Mouse (Mus musculus): ENCODE measurements around the gene Nusap1. TPM values are rescaled to one million over a fixed set of nuclear protein-coding genes. Genes with fewer than 3 reads are reported as not detected.
A peak's percentile ranks its signal among the peaks of the same experiment; 100 is the strongest.

Gene Nusap1
- total and polyA plus RNA-seq, 2 experiments from 2014 or later, result 7.1 to 13.3 TPM

DNA sequence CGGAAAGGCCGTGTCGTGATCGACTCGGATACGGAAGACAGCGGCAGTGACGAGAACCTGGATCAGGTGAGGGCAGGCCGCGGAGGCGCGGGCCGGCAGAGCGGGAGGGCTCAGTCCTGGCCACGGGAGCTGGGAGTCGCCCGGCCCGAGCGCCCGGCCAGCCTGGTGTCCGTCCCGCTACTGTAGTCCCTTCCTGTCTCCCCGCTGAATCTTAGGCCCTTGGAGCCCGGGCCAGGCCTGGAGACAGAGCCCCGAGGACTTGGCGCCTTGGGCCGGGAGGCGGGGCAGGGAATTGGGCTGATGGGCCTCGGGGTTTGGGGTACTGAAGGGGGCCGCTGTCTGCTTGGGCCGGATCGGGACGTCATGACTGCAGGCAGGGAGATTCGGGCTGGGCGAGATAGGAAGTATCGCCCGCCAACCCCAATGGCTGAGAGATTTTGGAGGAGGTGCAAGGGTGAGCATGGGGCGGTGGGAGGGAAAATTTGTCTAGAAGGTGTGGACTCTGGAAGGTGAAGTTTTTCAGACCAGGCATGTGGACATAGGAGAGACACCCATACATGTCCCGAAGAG lies 57.2 kb downstream of the Nusap1 start:
- H3K4me3 ChIP-seq (ENCODE audit: low read length), result peak overlapping the region; percentile 93
- DNase-seq (ENCODE audit: low spot score) (no peak), ATAC-seq (peak; percentile 88)
- H3K27ac ChIP-seq, result peak overlapping the region; percentile 79
- no peak for TF ChIP-seq CTCF (IDR thresholded peaks at IDR 0.05; ENCODE audit: low read depth)
- under 1% methylated on average over 36 of the region's 39 CpGs for WGBS
- H3K9ac ChIP-seq (replicated peaks; ENCODE audit: low read length), result peak overlapping the region; percentile 89
- H3K4me2 ChIP-seq (ENCODE audit: low read depth, low read length), result peak overlapping the region; percentile 82
- no peaks in the 10 kb centered on the region for H3K36me3 ChIP-seq (ENCODE audit: insufficient read depth, low read length)
- no peaks in the 10 kb centered on the region for H3K9me3 ChIP-seq (ENCODE audit: low read length)
- H3K27me3 ChIP-seq (ENCODE audit: insufficient read depth, low read length), result no peaks in the 10 kb centered on the region
- peaks cover 6% of the 10 kb centered on the region for H3K4me1 ChIP-seq (ENCODE audit: insufficient read depth, low read length)

DNA sequence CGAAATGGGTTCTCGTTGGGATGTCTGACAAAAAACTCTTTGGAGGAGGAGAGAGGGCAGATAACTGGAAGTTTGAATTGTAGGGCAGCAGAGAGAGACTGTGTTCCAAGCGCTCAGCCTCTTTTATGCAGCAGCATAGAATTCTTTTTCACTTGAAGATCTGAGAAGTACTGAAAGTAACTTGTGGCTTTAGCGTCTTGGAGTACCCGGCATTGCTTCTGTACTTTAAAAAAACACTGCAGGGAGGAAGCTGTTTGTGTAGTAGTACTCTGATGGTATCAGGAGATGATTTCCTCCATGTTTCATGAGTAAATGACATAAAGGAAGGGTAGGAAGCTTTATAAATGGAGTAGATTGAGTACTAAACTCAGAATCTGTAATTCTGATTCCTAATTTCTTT lies 57.7 kb downstream of the Nusap1 start:
- peaks cover 6% of the 10 kb centered on the region for H3K4me1 ChIP-seq (ENCODE audit: insufficient read depth, low read length)
- TF ChIP-seq CTCF (IDR thresholded peaks at IDR 0.05; ENCODE audit: low read depth), result no peak
- no peaks in the 10 kb centered on the region for H3K36me3 ChIP-seq (ENCODE audit: insufficient read depth, low read length)
- WGBS, result 4% methylated on average over 5 of the region's 5 CpGs
- H3K4me2 ChIP-seq (ENCODE audit: low read depth, low read length), result peak overlapping the region; percentile 82
- H3K9ac ChIP-seq (replicated peaks; ENCODE audit: low read length), result peak overlapping the region; percentile 89
- ATAC-seq (no peak), DNase-seq (ENCODE audit: low spot score) (no peak)
- H3K9me3 ChIP-seq (ENCODE audit: low read length), result no peaks in the 10 kb centered on the region
- H3K4me3 ChIP-seq (ENCODE audit: low read length), result peak overlapping the region; percentile 93
- H3K27me3 ChIP-seq (ENCODE audit: insufficient read depth, low read length), result no peaks in the 10 kb centered on the region
- no peak overlapping the region for H3K27ac ChIP-seq

DNA sequence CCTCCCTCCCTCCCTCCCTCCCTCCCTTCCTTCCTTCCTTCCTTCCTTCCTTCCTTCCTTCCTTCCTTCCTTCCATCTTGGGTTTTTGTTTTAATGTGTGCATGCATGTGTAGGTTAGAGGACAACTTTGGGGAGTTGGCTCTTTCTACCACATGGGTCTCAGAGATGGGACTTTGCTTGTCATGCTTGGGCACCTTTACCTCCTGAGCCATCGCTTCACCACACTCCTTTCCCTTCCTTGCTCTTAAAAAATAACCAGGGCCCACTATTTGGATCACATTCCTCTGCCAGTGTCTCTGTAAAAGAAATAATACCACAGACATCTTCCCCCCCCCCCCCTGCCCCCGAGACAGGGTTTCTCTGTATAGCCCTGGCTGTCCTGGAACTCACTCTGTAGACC lies 65.6 kb downstream of the Nusap1 start:
- Histone ChIP-seq H3K36me3 (ENCODE audit: insufficient read depth, low read length) (no peaks in the 10 kb centered on the region), H3K4me2 (ENCODE audit: low read depth, low read length) (no peak overlapping the region), H3K27ac (no peak overlapping the region), H3K9ac (replicated peaks; ENCODE audit: low read length) (no peak overlapping the region), H3K4me3 (ENCODE audit: low read length) (no peak overlapping the region), H3K27me3 (ENCODE audit: insufficient read depth, low read length) (no peaks in the 10 kb centered on the region), H3K9me3 (ENCODE audit: low read length) (no peaks in the 10 kb centered on the region), H3K4me1 (ENCODE audit: insufficient read depth, low read length) (no peaks in the 10 kb centered on the region)
- TF ChIP-seq CTCF (IDR thresholded peaks at IDR 0.05; ENCODE audit: low read depth), result no peak
- DNase-seq (ENCODE audit: low spot score) (no peak), ATAC-seq (no peak)
- WGBS, result 92% methylated on average over 2 of the region's 2 CpGs

- WGBS, result 78% methylated on average over 9 of the region's 9 CpGs
- peaks cover 5% of the 10 kb centered on the region; the same call in 1 of the 2 replicates for H3K36me3 ChIP-seq (ENCODE audit: insufficient read depth, low read length)
- peak; percentile 51 for TF ChIP-seq CTCF (IDR thresholded peaks at IDR 0.05; ENCODE audit: low read depth)
- no peak overlapping the region for H3K4me2 ChIP-seq (ENCODE audit: low read depth, low read length)
- H3K27me3 ChIP-seq (ENCODE audit: insufficient read depth, low read length), result no peaks in the 10 kb centered on the region
- DNase-seq (ENCODE audit: low spot score) (peak; percentile 29), ATAC-seq (no peak)
- no peaks in the 10 kb centered on the region for H3K9me3 ChIP-seq (ENCODE audit: low read length)
- no peak overlapping the region for H3K9ac ChIP-seq (replicated peaks; ENCODE audit: low read length)
- no peak overlapping the region for H3K27ac ChIP-seq
- no peaks in the 10 kb centered on the region for H3K4me1 ChIP-seq (ENCODE audit: insufficient read depth, low read length)
- H3K4me3 ChIP-seq (ENCODE audit: low read length), result no peak overlapping the region
Measured at GRCm38 (mm10) chr2:119692003-119692701, 74.1 kb downstream of the Nusap1 start.

GRCm38 (mm10) chr2:119694826-119695225 lies 76.7 kb downstream of the Nusap1 start:
- Histone ChIP-seq H3K9ac (replicated peaks; ENCODE audit: low read length) (no peak overlapping the region), H3K27me3 (ENCODE audit: insufficient read depth, low read length) (no peaks in the 10 kb centered on the region), H3K9me3 (ENCODE audit: low read length) (no peaks in the 10 kb centered on the region), H3K4me1 (ENCODE audit: insufficient read depth, low read length) (no peaks in the 10 kb centered on the region), H3K4me2 (ENCODE audit: low read depth, low read length) (no peak overlapping the region), H3K36me3 (ENCODE audit: insufficient read depth, low read length) (peaks cover 5% of the 10 kb centered on the region; the same call in 1 of the 2 replicates), H3K4me3 (ENCODE audit: low read length) (no peak overlapping the region), H3K27ac (no peak overlapping the region)
- TF ChIP-seq CTCF (IDR thresholded peaks at IDR 0.05; ENCODE audit: low read depth), result no peak
- DNase-seq (ENCODE audit: low spot score), result no peak
- WGBS, result 78% methylated on average over 2 of the region's 2 CpGs
- no peak for ATAC-seq

GRCm38 (mm10) chr2:119696111-119696510 lies 78.0 kb downstream of the Nusap1 start:
- no peak overlapping the region for H3K4me2 ChIP-seq (ENCODE audit: low read depth, low read length)
- H3K27me3 ChIP-seq (ENCODE audit: insufficient read depth, low read length), result no peaks in the 10 kb centered on the region
- DNase-seq (ENCODE audit: low spot score), result no peak
- no peak overlapping the region for H3K4me3 ChIP-seq (ENCODE audit: low read length)
- 84% methylated on average over 1 of the region's 1 CpGs for WGBS
- H3K36me3 ChIP-seq (ENCODE audit: insufficient read depth, low read length), result peaks cover 5% of the 10 kb centered on the region; the same call in 1 of the 2 replicates
- H3K9ac ChIP-seq (replicated peaks; ENCODE audit: low read length), result no peak overlapping the region
- no peaks in the 10 kb centered on the region for H3K4me1 ChIP-seq (ENCODE audit: insufficient read depth, low read length)
- no peak for TF ChIP-seq CTCF (IDR thresholded peaks at IDR 0.05; ENCODE audit: low read depth)
- no peak overlapping the region for H3K27ac ChIP-seq
- no peaks in the 10 kb centered on the region for H3K9me3 ChIP-seq (ENCODE audit: low read length)
- no peak for ATAC-seq

DNA sequence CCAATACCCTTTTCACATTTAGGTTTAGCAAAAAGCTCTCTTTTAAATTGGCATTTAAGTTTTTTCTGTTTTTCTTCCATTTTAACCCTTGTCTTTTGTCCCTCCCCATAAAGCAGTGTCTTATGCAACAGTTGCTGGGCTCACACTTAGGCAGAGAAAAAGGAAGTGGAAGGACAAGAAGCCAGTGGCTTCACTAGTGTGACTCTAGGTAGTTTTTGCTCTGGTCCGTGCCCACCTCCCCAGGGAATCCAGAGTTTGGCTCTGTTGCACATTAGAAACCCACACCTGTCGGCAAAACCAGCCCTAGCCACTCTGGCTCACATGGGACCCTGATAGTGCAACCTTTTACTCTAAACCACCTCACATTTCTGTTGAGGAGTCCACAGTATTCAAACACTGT lies 80.4 kb downstream of the Nusap1 start:
- DNase-seq (ENCODE audit: low spot score) (no peak), ATAC-seq (no peak)
- peaks cover 8% of the 10 kb centered on the region; the same call in 1 of the 2 replicates for H3K36me3 ChIP-seq (ENCODE audit: insufficient read depth, low read length)
- no peak overlapping the region for H3K4me3 ChIP-seq (ENCODE audit: low read length)
- no peak overlapping the region for H3K9ac ChIP-seq (replicated peaks; ENCODE audit: low read length)
- H3K4me2 ChIP-seq (ENCODE audit: low read depth, low read length), result no peak overlapping the region
- WGBS, result 78% methylated on average over 2 of the region's 2 CpGs
- H3K27ac ChIP-seq, result no peak overlapping the region
- no peaks in the 10 kb centered on the region for H3K4me1 ChIP-seq (ENCODE audit: insufficient read depth, low read length)
- no peak for TF ChIP-seq CTCF (IDR thresholded peaks at IDR 0.05; ENCODE audit: low read depth)
- no peaks in the 10 kb centered on the region for H3K9me3 ChIP-seq (ENCODE audit: low read length)
- no peaks in the 10 kb centered on the region for H3K27me3 ChIP-seq (ENCODE audit: insufficient read depth, low read length)
